In the genomic region with DNA sequence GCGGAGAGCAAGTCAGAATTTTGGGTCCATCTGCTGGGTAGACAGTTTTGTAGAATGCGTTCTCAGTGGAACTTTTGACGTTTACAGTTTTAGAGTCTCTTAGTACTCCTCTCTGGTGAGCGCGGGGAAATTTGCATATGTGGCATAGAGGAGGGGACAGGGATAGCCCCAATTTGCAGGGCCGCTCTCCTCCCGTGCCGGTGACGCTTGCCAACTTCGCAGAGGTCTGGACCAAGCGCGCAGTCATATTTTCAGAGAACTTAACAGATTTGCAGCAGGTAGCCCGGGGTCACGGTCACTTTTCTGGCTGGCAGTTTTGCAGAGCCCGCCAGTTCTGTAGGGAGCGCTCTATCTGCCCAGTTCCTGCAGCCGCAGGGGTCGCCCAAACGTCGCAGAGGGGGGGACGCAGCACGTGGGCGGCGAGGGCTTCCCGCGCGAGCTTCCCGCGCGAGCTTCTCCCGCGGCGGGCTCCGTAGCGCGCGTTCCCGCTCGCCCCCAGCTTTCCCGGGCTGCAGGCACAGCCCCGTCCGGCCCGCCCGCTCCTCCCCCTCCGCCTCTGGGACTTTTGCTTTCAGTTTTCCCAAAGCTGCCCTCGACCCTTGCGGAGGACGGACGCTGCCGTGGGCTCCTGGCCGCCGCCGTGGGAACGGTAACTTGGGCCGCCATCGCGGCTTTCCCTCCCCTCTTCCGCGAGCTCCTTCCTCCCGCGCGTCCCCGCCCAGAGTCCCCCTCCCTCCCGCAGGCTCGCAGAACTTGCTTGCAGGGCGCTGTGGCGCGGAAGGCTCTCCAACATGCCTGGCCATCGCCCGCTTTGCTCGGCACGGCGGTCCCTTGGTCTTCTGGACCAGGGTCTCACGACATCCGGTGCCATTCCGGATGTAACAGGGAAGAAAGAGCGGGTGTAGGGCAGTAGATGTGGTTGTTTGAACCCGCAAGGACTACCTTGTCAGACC, we compare ENCODE assay signal across 8 mouse cellular contexts. TPM values are rescaled to one million over a fixed set of nuclear protein-coding genes. Genes with fewer than 3 reads are reported as not detected.
DNase-seq lines count a peak whose midpoint lies in the region; ATAC-seq and TF ChIP-seq lines count a peak whose summit lies in the region.

Casp7 (plus strand) TSS at position 461 of the 953 bp plus-strand sequence.

- no peak within 1 kb of the TSS for H3K27ac ChIP-seq in cortical plate, adult 2 months (ENCODE audit: insufficient read depth, low read length)
- H3K27ac ChIP-seq in limb, embryonic 14.5 days (replicated peaks; ENCODE audit: low read depth, low read length), result peak within 1 kb of the TSS; percentile 85
- H3K27ac ChIP-seq in midbrain, embryonic 15.5 days, result peak within 1 kb of the TSS; percentile 68
- H3K27ac ChIP-seq in spleen, adult 2 months (ENCODE audit: insufficient read depth, low read length), result peak within 1 kb of the TSS; percentile 71

- no peak for TF ChIP-seq CTCF in cortical plate, adult 2 months (IDR thresholded peaks at IDR 0.05; ENCODE audit: extremely low read depth, insufficient read depth, low read length)
- no peak for TF ChIP-seq CTCF in spleen, adult 2 months (IDR thresholded peaks at IDR 0.05; ENCODE audit: extremely low read depth, insufficient read depth, insufficient read length, insufficient replicate concordance)

- peak within 1 kb of the TSS; percentile 83 for H3K9ac ChIP-seq in limb, embryonic 14.5 days (ENCODE audit: low read depth, low read length, severe bottlenecking)
- H3K9ac ChIP-seq in midbrain, embryonic 15.5 days, result peak within 1 kb of the TSS; percentile 64

- H3K9me3 ChIP-seq in limb, embryonic 14.5 days (ENCODE audit: control insufficient read depth, low read length), result no peaks in the 10 kb centered on the region
- no peaks in the 10 kb centered on the region for H3K9me3 ChIP-seq in midbrain, embryonic 15.5 days

- TF ChIP-seq POLR2A in cortical plate, adult 2 months (IDR thresholded peaks at IDR 0.05; ENCODE audit: extremely low read depth, insufficient read depth, low read length), result 0 out of 2 replicates have a peak, but pooled peaks have one; percentile 35
- no peak for TF ChIP-seq POLR2A in limb, embryonic 14.5 days (IDR thresholded peaks at IDR 0.05; ENCODE audit: borderline replicate concordance, extremely low read depth, insufficient read depth, insufficient read length)
- TF ChIP-seq POLR2A in spleen, adult 2 months (IDR thresholded peaks at IDR 0.05; ENCODE audit: low read depth, low read length), result peak; percentile 18; the same call in 1 of the 2 replicates

- 2% methylated on average over 50 of the region's 78 CpGs for WGBS in limb, embryonic 14.5 days
- under 1% methylated on average over 78 of the region's 78 CpGs for WGBS in midbrain, embryonic 15.5 days
- under 1% methylated on average over 77 of the region's 78 CpGs for WGBS in spleen, adult 2 months

- H3K36me3 ChIP-seq in limb, embryonic 14.5 days (ENCODE audit: control insufficient read depth, insufficient read depth, low read length), result no peaks in the 10 kb centered on the region; the same call in 1 of the 2 replicates
- no peaks in the 10 kb centered on the region for H3K36me3 ChIP-seq in midbrain, embryonic 15.5 days (replicated peaks)
- no peaks in the 10 kb centered on the region for H3K36me3 ChIP-seq in spleen, adult 2 months (ENCODE audit: control insufficient read depth, insufficient read depth, low read length)

- peak; percentile 66 to 69 for DNase-seq in cerebellum, postnatal 10 days
- DNase-seq in gastrocnemius, postnatal 25 days, result peak; percentile 74
- peak; percentile 58 for DNase-seq in limb, embryonic 14.5 days (ENCODE audit: low spot score)
- DNase-seq in spleen, adult 2 months (ENCODE audit: low read depth in 1 of 2, low spot score in 2 of 2), result peak; percentile 35 to 72

- H3K4me3 ChIP-seq in cortical plate, adult 2 months (ENCODE audit: insufficient read depth, low read length), result peak within 1 kb of the TSS; percentile 65
- peak within 1 kb of the TSS; percentile 64 for H3K4me3 ChIP-seq in limb, embryonic 14.5 days (replicated peaks; ENCODE audit: low read length)
- peak within 1 kb of the TSS; percentile 81 for H3K4me3 ChIP-seq in midbrain, embryonic 15.5 days
- peak within 1 kb of the TSS; percentile 68 for H3K4me3 ChIP-seq in spleen, adult 2 months (ENCODE audit: extremely low read depth, insufficient read depth, insufficient read length)

- ATAC-seq in cerebellum, adult (ENCODE audit: insufficient number of reproducible peaks, low FRiP score, low TSS enrichment), result no peak
- peak; percentile 85 for ATAC-seq in inflammation-experienced regulatory T-cells, adult 6 months
- ATAC-seq in limb, embryonic 14.5 days (ENCODE audit: low FRiP score, low read depth), result peak; percentile 79
- peak; percentile 62 for ATAC-seq in midbrain, embryonic 15.5 days (replicated peaks)

- peaks cover 1% of the 10 kb centered on the region for H3K4me1 ChIP-seq in cortical plate, adult 2 months (ENCODE audit: control insufficient read depth, insufficient read depth, low read length)
- peaks cover 8% of the 10 kb centered on the region for H3K4me1 ChIP-seq in limb, embryonic 14.5 days (ENCODE audit: control insufficient read depth, insufficient read depth, low read length)
- H3K4me1 ChIP-seq in midbrain, embryonic 15.5 days, result peaks cover 17% of the 10 kb centered on the region
- peaks cover 9% of the 10 kb centered on the region for H3K4me1 ChIP-seq in spleen, adult 2 months (ENCODE audit: control insufficient read depth, insufficient read depth, insufficient read length)

- H3K27me3 ChIP-seq in limb, embryonic 14.5 days (ENCODE audit: control insufficient read depth, insufficient read depth, low read length), result 0 out of 2 replicates have a peak, but pooled peaks cover 4% of the 10 kb centered on the region
- H3K27me3 ChIP-seq in midbrain, embryonic 15.5 days (replicated peaks), result peaks cover 19% of the 10 kb centered on the region
- no peaks in the 10 kb centered on the region for H3K27me3 ChIP-seq in spleen, adult 2 months (ENCODE audit: control insufficient read depth, insufficient read depth, low read length)

- H3K4me2 ChIP-seq in limb, embryonic 14.5 days (replicated peaks; ENCODE audit: low read depth, low read length, severe bottlenecking), result peak within 1 kb of the TSS; percentile 96
- peak within 1 kb of the TSS; percentile 99 for H3K4me2 ChIP-seq in midbrain, embryonic 15.5 days

RNA-seq across cellular contexts. Expression of gene Casp7, which starts in this region (rescaled TPM):
- 4.4 TPM in 2 replicates for polyA plus RNA-seq in cortical plate, adult 2 months (2012; rRNA removed)
- total RNA-seq in gastrocnemius, postnatal 25 days (2021), result 1 to 10 TPM; 4.1 to 5.3 TPM
- 10 to 100 TPM; 29.6 to 38.3 (median 37.2) TPM for polyA plus RNA-seq in inflammation-experienced regulatory T-cells, adult 6 months (2017; shearing (Covaris generic))
- 18.6 and 21.6 TPM in 2 replicates for polyA plus RNA-seq in limb, embryonic 14.5 days (2012; rRNA removed)
- 23.7 and 25.1 TPM in 2 replicates for polyA plus RNA-seq in limb, embryonic 14.5 days (2014; fragmentation: Nextera tagmentation; extraction: Ambion mirVana)
- polyA plus RNA-seq in midbrain, embryonic 15.5 days (2015; fragmentation: Nextera tagmentation; extraction: Ambion mirVana), result 22.0 and 23.5 TPM in 2 replicates
- 8.6 and 8.7 TPM in 2 replicates for polyA plus RNA-seq in spleen, adult 2 months (2012; rRNA removed)
